Mouse (Mus musculus): ENCODE measurements around the gene Arpc5.

DNA sequence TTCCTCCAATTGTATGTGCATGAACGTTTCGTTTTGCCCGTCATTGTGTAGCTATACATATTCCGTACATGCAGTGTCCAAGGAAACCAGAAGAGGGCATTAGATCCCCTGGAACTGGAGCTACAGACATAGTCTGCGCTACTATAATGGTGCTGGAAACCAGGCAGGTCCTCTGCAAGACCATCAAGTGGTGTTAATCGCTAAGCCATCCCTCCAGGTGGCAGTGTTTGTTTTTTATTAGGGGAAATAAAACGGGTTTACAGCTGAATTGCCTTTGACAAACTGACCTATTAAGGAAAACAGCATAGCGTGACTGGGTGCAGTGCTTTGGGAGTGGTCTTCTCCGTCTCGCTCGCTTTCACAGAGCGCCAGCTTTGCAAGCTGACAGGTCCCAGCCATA lies 23.9 kb downstream of the Arpc5 start:
- peak; percentile 82 for TF ChIP-seq CTCF (IDR thresholded peaks at IDR 0.05; ENCODE audit: low read depth)
- no peak for TF ChIP-seq EP300 (IDR thresholded peaks at IDR 0.05; ENCODE audit: low read depth)
